Mouse (Mus musculus) hindbrain, postnatal 0 days (tissue): ENCODE data around the gene Scube2. TPM values are rescaled to one million over a fixed set of nuclear protein-coding genes. Genes with fewer than 3 reads are reported as not detected.

Experiments used
- ATAC-seq: fragments of 200-750 bp; cut with Nextera tagmentation; 2 replicates; pipeline ENCODE4 v1.8.0; 2017; ENCODE audit warnings: mild to moderate bottlenecking, moderate TSS enrichment, moderate library complexity
- DNase-seq: peaks from one replicate; pipeline ENCODE4 v3.0.0-alpha.2; 2015; ENCODE audit warnings: low spot score
- H3K27ac ChIP-seq: fragments of 300-500 bp; sonication (generic); 2 replicates; pipeline ENCODE4 v1.5.1; 2014; ENCODE audit warnings: mild to moderate bottlenecking
- H3K27me3 ChIP-seq: fragments of 300-500 bp; sonication (generic); 2 replicates; pipeline ENCODE4 v1.6.1; 2014; ENCODE audit warnings: low read length, mixed read lengths; ENCODE audit not compliant: insufficient read depth
- H3K36me3 ChIP-seq: fragments of 300-500 bp; sonication (generic); 2 replicates; pipeline ENCODE4 v1.6.1; 2014; ENCODE audit warnings: low read length, mixed read lengths; ENCODE audit not compliant: insufficient read depth
- H3K4me1 ChIP-seq: fragments of 300-500 bp; sonication (generic); 2 replicates; pipeline ENCODE4 v1.6.1; 2014; ENCODE audit warnings: antibody characterized with exemption, low read length, mixed read lengths; ENCODE audit not compliant: insufficient read depth
- H3K4me2 ChIP-seq: fragments of 300-500 bp; sonication (generic); 2 replicates; pipeline ENCODE4 v1.6.1; 2014; ENCODE audit warnings: low read depth, mild to moderate bottlenecking, low read length, moderate library complexity, mixed read lengths
- H3K4me3 ChIP-seq: fragments of 300-500 bp; sonication (generic); 2 replicates; pipeline ENCODE4 v1.5.1; 2014; ENCODE audit warnings: low read length
- H3K9ac ChIP-seq: fragments of 300-500 bp; sonication (generic); replicated peaks from 2 replicates; pipeline ENCODE4 v1.6.1; 2014; ENCODE audit warnings: mild to moderate bottlenecking, low read length, moderate library complexity, mixed read lengths
- H3K9me3 ChIP-seq: fragments of 300-500 bp; sonication (generic); 2 replicates; pipeline ENCODE4 v1.6.1; 2016; ENCODE audit warnings: low read length, mixed read lengths
- CTCF ChIP-seq: IDR thresholded peaks from 2 replicates; pipeline ENCODE4 v1.5.1; 2016; ENCODE audit warnings: antibody characterized with exemption, control low read depth, low read depth
- WGBS: fragments of 180-500 bp; shearing (Covaris S2); extraction: QIAGEN DNeasy Blood & Tissue Kit; methylation state at CpG from one replicate; pipeline ENCODE4 v1.1.7; 2014; 5-methylcytosine and 5-hydroxymethylcytosine counted together
- polyA plus RNA-seq: library from polyadenylated mRNA; unstranded; fragments of >200 nt; fragmentation: Nextera tagmentation; extraction: Ambion mirVana; gene quantifications from 2 replicates; pipeline ENCODE4 v1.2.1, GENCODE M21; 2015
- total RNA-seq: library from RNA; depleted of rRNA; stranded (reverse); fragments of >200 nt; gene quantifications from 2 replicates; pipeline ENCODE4 v1.2.3, GENCODE M21; 2014

Scube2 gene
- total and polyA plus RNA-seq, 2 experiments from 2014 or later, result 4.1 to 6.6 TPM

- no peak overlapping the region for H3K4me3 ChIP-seq
- TF ChIP-seq CTCF, result peak; percentile 83
- H3K27me3 ChIP-seq, result no peaks in the 10 kb centered on the region
- no peak overlapping the region for H3K9ac ChIP-seq
- DNase-seq (peak; percentile 82), ATAC-seq (peak; percentile 51; the same call in 1 of the 2 replicates)
- H3K4me1 ChIP-seq, result no peaks in the 10 kb centered on the region
- H3K9me3 ChIP-seq, result no peaks in the 10 kb centered on the region
- H3K4me2 ChIP-seq, result no peak overlapping the region
- no peak overlapping the region for H3K27ac ChIP-seq
- WGBS, result 77% methylated on average over 2 of the region's 2 CpGs
- no peaks in the 10 kb centered on the region for H3K36me3 ChIP-seq
These were observed 72.7 kb downstream of the Scube2 start for GRCm38 (mm10) chr7:109792759-109793158.

GRCm38 (mm10) chr7:109790818-109791217 is 74.7 kb downstream of the Scube2 start:
- no peak for ATAC-seq
- WGBS, result 70% methylated on average over 3 of the region's 3 CpGs
- no peak overlapping the region for H3K27ac ChIP-seq

GRCm38 (mm10) chr7:109787860-109788259 is 77.6 kb downstream of the Scube2 start:
- ATAC-seq (no peak), DNase-seq (no peak)
- H3K9ac ChIP-seq, result no peak overlapping the region
- H3K27ac ChIP-seq, result no peak overlapping the region
- TF ChIP-seq CTCF, result no peak
- H3K27me3 ChIP-seq, result no peaks in the 10 kb centered on the region
- 88% methylated on average over 2 of the region's 2 CpGs for WGBS
- H3K4me2 ChIP-seq, result no peak overlapping the region
- no peaks in the 10 kb centered on the region for H3K4me1 ChIP-seq
- H3K36me3 ChIP-seq, result no peaks in the 10 kb centered on the region
- no peak overlapping the region for H3K4me3 ChIP-seq
- no peaks in the 10 kb centered on the region for H3K9me3 ChIP-seq

More at GRCm38 (mm10) chr7:109790818-109791217, 74.7 kb downstream of the Scube2 start:
- TF ChIP-seq CTCF, result no peak
- H3K9me3 ChIP-seq, result no peaks in the 10 kb centered on the region
- H3K36me3 ChIP-seq, result no peaks in the 10 kb centered on the region
- no peak for DNase-seq
- H3K27me3 ChIP-seq, result no peaks in the 10 kb centered on the region
- H3K4me1 ChIP-seq, result no peaks in the 10 kb centered on the region
- no peak overlapping the region for H3K4me3 ChIP-seq
- no peak overlapping the region for H3K4me2 ChIP-seq
- no peak overlapping the region for H3K9ac ChIP-seq

GRCm38 (mm10) chr7:109783281-109783680 is 82.2 kb downstream of the Scube2 start:
- ATAC-seq, result peak; percentile 57; the same call in 1 of the 2 replicates
- Histone ChIP-seq H3K9me3 (no peaks in the 10 kb centered on the region), H3K27me3 (peaks cover 3% of the 10 kb centered on the region; the same call in 1 of the 2 replicates), H3K4me1 (peaks cover 3% of the 10 kb centered on the region; the same call in 1 of the 2 replicates), H3K27ac (no peak overlapping the region), H3K4me2 (no peak overlapping the region), H3K4me3 (no peak overlapping the region), H3K9ac (no peak overlapping the region), H3K36me3 (no peaks in the 10 kb centered on the region)
- WGBS, result 26% methylated on average over 7 of the region's 7 CpGs
- peak; percentile 62 for DNase-seq
- no peak for TF ChIP-seq CTCF

GRCm38 (mm10) chr7:109781470-109782203 is 83.8 kb downstream of the Scube2 start, which contains the start of gene Nrip3:
Gene Nrip3, minus strand, starts transcription at chr7:109782025.
- H3K4me2 ChIP-seq, result peak within 1 kb of the TSS; percentile 90
- ATAC-seq (peak; percentile 89), DNase-seq (peak; percentile 91)
- H3K27me3 ChIP-seq, result peaks cover 3% of the 10 kb centered on the region; the same call in 1 of the 2 replicates
- H3K9me3 ChIP-seq, result no peaks in the 10 kb centered on the region
- peak within 1 kb of the TSS; percentile 48; the same call in 1 of the 2 replicates for H3K27ac ChIP-seq
- peak within 1 kb of the TSS; percentile 64 for H3K9ac ChIP-seq
- H3K4me3 ChIP-seq, result peak within 1 kb of the TSS; percentile 68
- peaks cover 3% of the 10 kb centered on the region; the same call in 1 of the 2 replicates for H3K4me1 ChIP-seq
- WGBS, result 1% methylated on average over 52 of the region's 52 CpGs
- no peak for TF ChIP-seq CTCF
- no peaks in the 10 kb centered on the region for H3K36me3 ChIP-seq

- H3K4me1 ChIP-seq, result peaks cover 3% of the 10 kb centered on the region; the same call in 1 of the 2 replicates
- H3K27ac ChIP-seq, result peak overlapping the region; percentile 48; the same call in 1 of the 2 replicates
- under 1% methylated on average over 24 of the region's 24 CpGs for WGBS
- peak overlapping the region; percentile 90 for H3K4me2 ChIP-seq
- no peak for TF ChIP-seq CTCF
- no peak for DNase-seq
- peak overlapping the region; percentile 68 for H3K4me3 ChIP-seq
- H3K9me3 ChIP-seq, result no peaks in the 10 kb centered on the region
- H3K36me3 ChIP-seq, result no peaks in the 10 kb centered on the region
- H3K27me3 ChIP-seq, result peaks cover 3% of the 10 kb centered on the region; the same call in 1 of the 2 replicates
- ATAC-seq, result peak; percentile 64
- H3K9ac ChIP-seq, result peak overlapping the region; percentile 64
These were observed 84.4 kb downstream of the Scube2 start for GRCm38 (mm10) chr7:109781087-109781469.

- H3K9me3 ChIP-seq, result no peaks in the 10 kb centered on the region
- H3K4me2 ChIP-seq, result no peak overlapping the region
- no peak overlapping the region for H3K4me3 ChIP-seq
- ATAC-seq, result no peak
- TF ChIP-seq CTCF, result no peak
- no peak for DNase-seq
- H3K27me3 ChIP-seq, result no peaks in the 10 kb centered on the region
- H3K4me1 ChIP-seq, result no peaks in the 10 kb centered on the region
- H3K27ac ChIP-seq, result no peak overlapping the region
- no peak overlapping the region for H3K9ac ChIP-seq
- H3K36me3 ChIP-seq, result no peaks in the 10 kb centered on the region
These were observed 93.2 kb downstream of the Scube2 start for GRCm38 (mm10) chr7:109772251-109772650.
